ENCODE assay signal across 8 mouse cellular contexts in the genomic region with DNA sequence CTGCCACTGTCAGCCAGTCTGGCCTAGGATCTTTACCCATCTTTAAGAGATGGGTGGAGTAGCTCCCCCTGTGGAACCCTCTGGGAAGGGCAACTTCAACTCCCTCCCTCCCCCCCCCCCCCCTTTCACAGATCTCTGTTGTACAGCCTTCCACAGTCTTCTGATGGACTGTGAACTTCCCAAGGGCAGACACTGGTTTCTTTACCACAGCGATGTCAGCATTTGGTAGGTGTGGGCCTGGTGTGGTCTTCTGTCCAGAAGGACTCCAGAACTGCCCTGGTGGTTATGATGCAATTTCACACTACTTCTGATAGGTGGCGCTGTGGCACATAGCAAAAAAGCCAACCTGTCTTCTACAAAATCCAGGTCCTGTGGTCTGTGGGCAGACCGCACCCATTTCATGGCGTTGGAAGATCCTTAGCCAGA. TPM values are rescaled to one million over a fixed set of nuclear protein-coding genes. Genes with fewer than 3 reads are reported as not detected.
DNase-seq lines count a peak whose midpoint lies in the region; ATAC-seq and TF ChIP-seq lines count a peak whose summit lies in the region.
"Had no signal": no experiment of that assay in that cellular context is flagged by ENCODE, and none has a peak within 500 bp of the region (broad histone marks: within the 10 kb centered on the region; RNA-seq: fewer than 3 reads in every experiment).

No protein-coding gene starts in this region.

- no peaks in the 10 kb centered on the region for H3K4me1 ChIP-seq in kidney, embryonic 16.5 days (ENCODE audit: insufficient read depth, low read length)
- H3K4me1 ChIP-seq in lung, embryonic 14.5 days (ENCODE audit: insufficient read depth): no peaks in the 10 kb centered on the region

- H3K27ac ChIP-seq in kidney, embryonic 16.5 days (ENCODE audit: low read length): no peak overlapping the region
- no peak overlapping the region for H3K27ac ChIP-seq in lung, embryonic 14.5 days (ENCODE audit: low read depth)
- H3K27ac ChIP-seq: limb, embryonic 13.5 days had no signal

- H3K4me3 ChIP-seq in kidney, embryonic 16.5 days (ENCODE audit: low read length): no peak overlapping the region
- no peak overlapping the region for H3K4me3 ChIP-seq in lung, embryonic 14.5 days (ENCODE audit: low read depth, low read length)
- H3K4me3 ChIP-seq: limb, embryonic 13.5 days had no signal

- WGBS in kidney, embryonic 16.5 days: 34% methylated on average over 4 of the region's 4 CpGs
- 30% methylated on average over 4 of the region's 4 CpGs for WGBS in lung, embryonic 14.5 days

- peak; percentile 81 for TF ChIP-seq CTCF in lung, embryonic 14.5 days (IDR thresholded peaks at IDR 0.05; ENCODE audit: low read depth)

- H3K9ac ChIP-seq in kidney, embryonic 16.5 days (replicated peaks; ENCODE audit: low read length): no peak overlapping the region
- no peak overlapping the region for H3K9ac ChIP-seq in lung, embryonic 14.5 days
- H3K9ac ChIP-seq: limb, embryonic 13.5 days had no signal

- ATAC-seq in CD4-positive, CD25-positive, alpha-beta regulatory T cell, adult 4 months: peak; percentile 41
- peak; percentile 87 for ATAC-seq in granulocyte monocyte progenitor cell, adult 5-6 weeks (replicated peaks; ENCODE audit: poor library complexity, severe bottlenecking)
- ATAC-seq in kidney, embryonic 16.5 days (ENCODE audit: low FRiP score, low TSS enrichment): peak; percentile 54; the same call in 1 of the 2 replicates
- peak; percentile 52; the same call in 1 of the 2 replicates for ATAC-seq in lung, embryonic 14.5 days (ENCODE audit: insufficient read depth)

- H3K9me3 ChIP-seq in kidney, embryonic 16.5 days (ENCODE audit: low read length): no peaks in the 10 kb centered on the region
- H3K9me3 ChIP-seq in lung, embryonic 14.5 days (ENCODE audit: low read depth, low read length): no peaks in the 10 kb centered on the region
- H3K9me3 ChIP-seq: limb, embryonic 13.5 days had no signal

- H3K27me3 ChIP-seq in kidney, embryonic 16.5 days (ENCODE audit: insufficient read depth, low read length): no peaks in the 10 kb centered on the region
- no peaks in the 10 kb centered on the region for H3K27me3 ChIP-seq in lung, embryonic 14.5 days (ENCODE audit: insufficient read depth, low read length)

- H3K4me2 ChIP-seq in kidney, embryonic 16.5 days (replicated peaks; ENCODE audit: low read depth, low read length): no peak overlapping the region
- no peak overlapping the region for H3K4me2 ChIP-seq in lung, embryonic 14.5 days
- H3K4me2 ChIP-seq: limb, embryonic 13.5 days had no signal

- no peaks in the 10 kb centered on the region for H3K36me3 ChIP-seq in kidney, embryonic 16.5 days (ENCODE audit: insufficient read depth, low read length)
- H3K36me3 ChIP-seq in lung, embryonic 14.5 days (ENCODE audit: insufficient read depth): no peaks in the 10 kb centered on the region
- H3K36me3 ChIP-seq: limb, embryonic 13.5 days had no signal

- peak; percentile 37 for DNase-seq in Muller cell, postnatal 12 days (ENCODE audit: inconsistent ontology term)
- peak; percentile 75 for DNase-seq in cerebellum, adult 9-10 months
- peak; percentile 78 for DNase-seq in lung, embryonic 14.5 days
- peak; percentile 40 for DNase-seq in retina, adult 2 months (ENCODE audit: low read depth, low spot score)

RNA-seq across cellular contexts. Expression of a gene that starts 28.1 kb away (rescaled TPM):
- polyA plus RNA-seq in CD4-positive, CD25-positive, alpha-beta regulatory T cell, adult 4 months (2017; shearing (Covaris generic)): 100 to 1,000 TPM; 231 to 289 TPM
- 823 and 839 TPM in 2 replicates for total RNA-seq in granulocyte monocyte progenitor cell, adult 5-6 weeks (2014; fragmentation: Nextera tagmentation)
- 356 and 361 TPM in 2 replicates for total RNA-seq in granulocyte monocyte progenitor cell, adult 5-6 weeks (2017)
- polyA plus RNA-seq in kidney, embryonic 16.5 days (2015; fragmentation: Nextera tagmentation; extraction: Ambion mirVana): 372 and 388 TPM in 2 replicates
- 404 and 428 TPM in 2 replicates for polyA plus RNA-seq in lung, embryonic 14.5 days (2014; fragmentation: Nextera tagmentation; extraction: Ambion mirVana)

RNA-seq across cellular contexts. Expression of a gene that starts 28.4 kb away (rescaled TPM):
- 1 to 10 TPM; 8.3 to 9.2 TPM for polyA plus RNA-seq in CD4-positive, CD25-positive, alpha-beta regulatory T cell, adult 4 months (2017; shearing (Covaris generic))
- total RNA-seq in granulocyte monocyte progenitor cell, adult 5-6 weeks (2014; fragmentation: Nextera tagmentation): 37.3 and 49.6 TPM in 2 replicates
- total RNA-seq in granulocyte monocyte progenitor cell, adult 5-6 weeks (2017): 18.8 and 21.5 TPM in 2 replicates
- 72.9 and 74.1 TPM in 2 replicates for polyA plus RNA-seq in kidney, embryonic 16.5 days (2015; fragmentation: Nextera tagmentation; extraction: Ambion mirVana)
- polyA plus RNA-seq in lung, embryonic 14.5 days (2014; fragmentation: Nextera tagmentation; extraction: Ambion mirVana): 56.3 and 59.6 TPM in 2 replicates
